Mouse (Mus musculus) liver, embryonic 12.5 days (tissue): Measurements from ENCODE around the gene Fasl. TPM values are rescaled to one million over a fixed set of nuclear protein-coding genes. Genes with fewer than 3 reads are reported as not detected.

Source experiments
- ATAC-seq: fragments of 200-750 bp; cut with Nextera tagmentation; 2 replicates; pipeline ENCODE4 v1.8.0; 2017; ENCODE audit warnings: moderate number of reproducible peaks, mild to moderate bottlenecking, moderate library complexity
- H3K27ac ChIP-seq: fragments of 300-500 bp; sonication (generic); 2 replicates; pipeline ENCODE4 v1.5.1; 2016; ENCODE audit warnings: mild to moderate bottlenecking
- H3K27me3 ChIP-seq: fragments of 300-500 bp; sonication (generic); replicated peaks from 2 replicates; pipeline ENCODE4 v1.6.1; 2016; ENCODE audit warnings: mild to moderate bottlenecking, moderate library complexity
- H3K36me3 ChIP-seq: fragments of 300-500 bp; sonication (generic); 2 replicates; pipeline ENCODE4 v1.6.1; 2016; ENCODE audit warnings: mild to moderate bottlenecking, moderate library complexity
- H3K4me1 ChIP-seq: fragments of 300-500 bp; sonication (generic); 2 replicates; pipeline ENCODE4 v1.6.1; 2016
- H3K4me2 ChIP-seq: fragments of 300-500 bp; sonication (generic); 2 replicates; pipeline ENCODE4 v1.6.1; 2016; ENCODE audit warnings: mild to moderate bottlenecking, moderate library complexity
- H3K4me3 ChIP-seq: fragments of 300-500 bp; sonication (generic); 2 replicates; pipeline ENCODE4 v1.5.1; 2016; ENCODE audit warnings: mild to moderate bottlenecking, moderate library complexity
- H3K9ac ChIP-seq: fragments of 300-500 bp; sonication (generic); 2 replicates; pipeline ENCODE4 v1.6.1; 2016; ENCODE audit warnings: mild to moderate bottlenecking, moderate library complexity
- H3K9me3 ChIP-seq: fragments of 300-500 bp; sonication (generic); replicated peaks from 2 replicates; pipeline ENCODE4 v1.6.1; 2016; ENCODE audit warnings: mild to moderate bottlenecking, moderate library complexity
- WGBS: fragments of 180-500 bp; shearing (Covaris S2); methylation state at CpG from one replicate; pipeline ENCODE4 v1.1.7; 2016; ENCODE audit not compliant: insufficient replicate concordance; 5-methylcytosine and 5-hydroxymethylcytosine counted together
- polyA plus RNA-seq: library from polyadenylated mRNA; unstranded; fragments of >200 nt; fragmentation: Nextera tagmentation; extraction: Ambion mirVana; gene quantifications from 2 replicates; pipeline ENCODE4 v1.2.1, GENCODE M21; 2016

Gene Fasl
- polyA plus RNA-seq, 1 experiment from 2014 or later, result not detected

DNA sequence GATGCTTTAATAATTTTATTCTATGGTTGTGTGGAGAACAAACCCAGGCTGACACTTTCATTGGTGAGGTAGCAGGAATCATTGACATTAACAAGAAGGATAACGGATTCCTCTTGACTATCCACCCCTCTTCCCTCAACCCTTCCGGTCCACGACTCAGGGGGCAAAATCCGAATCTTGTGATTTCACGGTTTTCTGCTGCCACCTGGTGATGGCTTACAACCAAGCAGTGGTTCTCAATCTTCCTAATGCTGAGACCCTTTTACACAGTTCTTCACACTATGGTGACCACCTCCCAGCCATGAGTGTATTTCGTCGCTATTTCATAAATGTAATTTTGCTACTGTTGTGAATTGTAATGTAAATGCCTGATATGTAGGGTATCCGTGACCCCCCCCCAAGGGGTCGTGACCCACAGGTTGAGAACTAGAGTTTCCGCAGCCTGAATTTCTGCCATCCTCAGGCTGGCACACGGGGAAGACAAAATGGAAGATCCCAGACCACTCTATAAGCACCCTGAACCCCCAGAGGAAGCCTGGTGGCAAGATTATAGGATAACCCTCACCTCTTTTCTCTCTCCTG, 52.7 kb downstream of the Fasl start:
- no peak for ATAC-seq
- Histone ChIP-seq H3K4me1 (peaks cover 4% of the 10 kb centered on the region), H3K9ac (no peak overlapping the region), H3K27me3 (peaks cover 22% of the 10 kb centered on the region; the same call in 1 of the 2 replicates), H3K4me3 (peak overlapping the region; percentile 15; the same call in 1 of the 2 replicates), H3K27ac (no peak overlapping the region), H3K9me3 (no peaks in the 10 kb centered on the region), H3K36me3 (no peaks in the 10 kb centered on the region), H3K4me2 (peak overlapping the region; percentile 52)
- 36% methylated on average over 11 of the region's 11 CpGs for WGBS

GRCm38 (mm10) chr1:161734741-161735211, 53.5 kb downstream of the Fasl start:
- 21% methylated on average over 14 of the region's 14 CpGs for WGBS
- Histone ChIP-seq H3K36me3 (no peaks in the 10 kb centered on the region), H3K27me3 (peaks cover 22% of the 10 kb centered on the region; the same call in 1 of the 2 replicates), H3K9ac (no peak overlapping the region), H3K4me3 (peak overlapping the region; percentile 15; the same call in 1 of the 2 replicates), H3K27ac (no peak overlapping the region), H3K4me2 (peak overlapping the region; percentile 52), H3K4me1 (peaks cover 4% of the 10 kb centered on the region), H3K9me3 (no peaks in the 10 kb centered on the region)
- ATAC-seq, result no peak

GRCm38 (mm10) chr1:161734314-161734713, 54.0 kb downstream of the Fasl start:
- H3K27ac ChIP-seq, result no peak overlapping the region
- H3K27me3 ChIP-seq, result peaks cover 22% of the 10 kb centered on the region; the same call in 1 of the 2 replicates
- H3K4me3 ChIP-seq, result no peak overlapping the region
- H3K36me3 ChIP-seq, result no peaks in the 10 kb centered on the region
- H3K4me2 ChIP-seq, result peak overlapping the region; percentile 52
- no peak overlapping the region for H3K9ac ChIP-seq
- no peak for ATAC-seq
- 66% methylated on average over 11 of the region's 11 CpGs for WGBS
- peaks cover 4% of the 10 kb centered on the region for H3K4me1 ChIP-seq
- H3K9me3 ChIP-seq, result no peaks in the 10 kb centered on the region

Other genes with a start within 250 kb of the Fasl start
- 13.3 and 16.3 TPM in 2 replicates for gene Suco, start 88.2 kb upstream of the Fasl start, polyA plus RNA-seq
- 12.2 and 14.7 TPM in 2 replicates for gene Pigc, start 180.7 kb upstream of the Fasl start, polyA plus RNA-seq
- gene 4930558K02Rik, start 191.1 kb upstream of the Fasl start, polyA plus RNA-seq, result not detected in 2 replicates